ENCODE assay signal across 8 mouse cellular contexts in the genomic region with DNA sequence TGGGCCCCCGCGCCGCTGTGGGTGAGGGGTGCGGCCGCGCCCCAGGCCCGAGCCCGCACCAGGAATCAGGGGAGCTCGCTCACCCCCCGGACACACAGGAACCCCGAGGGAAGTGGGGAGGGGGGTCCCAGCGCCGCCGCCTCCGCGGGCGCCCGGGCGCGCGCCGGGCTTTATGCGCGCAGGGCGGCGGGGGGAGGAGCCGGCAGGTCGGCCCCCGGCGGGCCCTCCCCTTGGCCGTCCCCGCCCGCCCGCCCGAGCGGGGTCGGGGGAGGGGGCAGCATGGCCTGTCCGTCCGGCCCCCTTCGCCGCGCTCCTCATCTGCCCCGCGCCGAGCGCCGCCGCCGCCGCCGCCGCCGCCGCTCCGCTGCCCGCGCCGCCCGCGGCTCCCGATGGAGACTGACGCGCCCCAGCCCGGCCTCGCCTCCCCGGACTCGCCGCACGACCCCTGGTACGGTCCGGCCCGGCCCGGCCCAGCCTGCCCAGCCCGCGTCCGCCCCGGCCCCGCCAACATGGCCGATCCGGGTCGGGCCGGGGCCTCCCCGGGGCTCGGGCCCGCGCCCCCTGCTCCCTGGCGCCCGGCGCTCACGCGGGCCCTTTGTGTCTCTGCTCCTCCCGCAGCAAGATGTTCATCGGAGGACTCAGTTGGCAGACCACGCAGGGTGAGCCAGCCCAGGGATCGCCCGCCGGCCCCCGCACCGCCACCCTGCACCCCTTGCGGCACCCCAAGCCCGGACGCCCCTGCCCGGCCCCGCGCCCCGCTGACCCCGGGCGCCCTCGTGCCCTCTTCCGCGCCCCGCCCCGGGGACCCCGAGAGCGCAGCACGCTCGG. TPM values are rescaled to one million over a fixed set of nuclear protein-coding genes. Genes with fewer than 3 reads are reported as not detected.
A peak's percentile ranks its signal among the peaks of the same experiment; 100 is the strongest.
DNase-seq lines count a peak whose midpoint lies in the region; ATAC-seq and TF ChIP-seq lines count a peak whose summit lies in the region.

A gene (plus strand): TSS at position 241 of the 828 bp plus-strand sequence.

- no peak for TF ChIP-seq CTCF in small intestine, adult 2 months (IDR thresholded peaks at IDR 0.05; ENCODE audit: extremely low read depth, insufficient read length, insufficient replicate concordance, low read depth, low read length)

- no peak for TF ChIP-seq POLR2A in small intestine, adult 2 months (IDR thresholded peaks at IDR 0.05; ENCODE audit: low read depth, low read length)

- H3K27me3 ChIP-seq in heart, embryonic 10.5 days (ENCODE audit: insufficient read depth, poor library complexity, severe bottlenecking): peaks cover 41% of the 10 kb centered on the region
- H3K27me3 ChIP-seq in hindbrain, embryonic 11.5 days (ENCODE audit: control insufficient read depth, insufficient read depth, low read length): no peaks in the 10 kb centered on the region
- no peaks in the 10 kb centered on the region for H3K27me3 ChIP-seq in limb, embryonic 15.5 days
- H3K27me3 ChIP-seq in small intestine, adult 2 months (ENCODE audit: control insufficient read depth, insufficient read depth, low read length): peaks cover 27% of the 10 kb centered on the region

- DNase-seq in heart, embryonic 10.5 days (ENCODE audit: low spot score): no peak
- DNase-seq in heart, postnatal 25 days (ENCODE audit: low spot score): no peak
- DNase-seq in thymus, postnatal 4 days: peak; percentile 26
- DNase-seq in thymus, postnatal 25 days: no peak
- peak; percentile 78 for DNase-seq in hindbrain, embryonic 11.5 days (ENCODE audit: low spot score)
- no peak for DNase-seq in gastrocnemius, adult 18-20 months (ENCODE audit: low spot score)

- 3% methylated on average over 95 of the region's 117 CpGs for WGBS in heart, embryonic 10.5 days
- 0% methylated on average over 26 of the region's 117 CpGs for WGBS in hindbrain, embryonic 11.5 days
- WGBS in limb, embryonic 15.5 days: 1% methylated on average over 64 of the region's 117 CpGs
- 2% methylated on average over 96 of the region's 117 CpGs for WGBS in small intestine, adult 2 months

- intact Hi-C loops in heart, postnatal 25 days (cut with DNase I): no loop called here

- peak; percentile 77 for ATAC-seq in hindbrain, embryonic 11.5 days (ENCODE audit: low FRiP score)
- ATAC-seq in limb, embryonic 15.5 days (ENCODE audit: insufficient number of reproducible peaks, low FRiP score, low TSS enrichment, low read depth): peak; percentile 79

- peaks cover 10% of the 10 kb centered on the region for H3K36me3 ChIP-seq in heart, embryonic 10.5 days
- no peaks in the 10 kb centered on the region for H3K36me3 ChIP-seq in hindbrain, embryonic 11.5 days (ENCODE audit: control insufficient read depth, insufficient read depth, low read length)
- 0 out of 2 replicates have a peak, but pooled peaks cover 6% of the 10 kb centered on the region for H3K36me3 ChIP-seq in limb, embryonic 15.5 days
- no peaks in the 10 kb centered on the region for H3K36me3 ChIP-seq in small intestine, adult 2 months (ENCODE audit: control insufficient read depth, insufficient read depth, low read length)

- peak within 1 kb of the TSS; percentile 95 for H3K27ac ChIP-seq in heart, embryonic 10.5 days
- peak within 1 kb of the TSS; percentile 100 for H3K27ac ChIP-seq in hindbrain, embryonic 11.5 days (ENCODE audit: low read depth, low read length)
- H3K27ac ChIP-seq in limb, embryonic 15.5 days: peak within 1 kb of the TSS; percentile 74
- H3K27ac ChIP-seq in small intestine, adult 2 months (ENCODE audit: insufficient read depth, low read depth, low read length): no peak within 1 kb of the TSS

- peak within 1 kb of the TSS; percentile 74 for H3K4me2 ChIP-seq in hindbrain, embryonic 11.5 days (replicated peaks; ENCODE audit: low read depth, low read length)
- peak within 1 kb of the TSS; percentile 89 for H3K4me2 ChIP-seq in limb, embryonic 15.5 days

- H3K9ac ChIP-seq in hindbrain, embryonic 11.5 days (ENCODE audit: low read depth, low read length): peak within 1 kb of the TSS; percentile 99
- H3K9ac ChIP-seq in limb, embryonic 15.5 days: peak within 1 kb of the TSS; percentile 87

- peak within 1 kb of the TSS; percentile 94 for H3K4me3 ChIP-seq in heart, embryonic 10.5 days
- peak within 1 kb of the TSS; percentile 97 for H3K4me3 ChIP-seq in hindbrain, embryonic 11.5 days (ENCODE audit: low read depth, low read length)
- peak within 1 kb of the TSS; percentile 95 for H3K4me3 ChIP-seq in limb, embryonic 15.5 days
- peak within 1 kb of the TSS; percentile 64 for H3K4me3 ChIP-seq in small intestine, adult 2 months (ENCODE audit: low read depth, low read length)

- no peaks in the 10 kb centered on the region for H3K9me3 ChIP-seq in heart, embryonic 10.5 days
- H3K9me3 ChIP-seq in hindbrain, embryonic 11.5 days (ENCODE audit: control insufficient read depth, low read length): no peaks in the 10 kb centered on the region
- H3K9me3 ChIP-seq in limb, embryonic 15.5 days: no peaks in the 10 kb centered on the region

- H3K4me1 ChIP-seq in heart, embryonic 10.5 days: peaks cover 39% of the 10 kb centered on the region
- H3K4me1 ChIP-seq in hindbrain, embryonic 11.5 days (replicated peaks; ENCODE audit: control insufficient read depth, insufficient read depth, low read length): peaks cover 16% of the 10 kb centered on the region
- peaks cover 35% of the 10 kb centered on the region for H3K4me1 ChIP-seq in limb, embryonic 15.5 days
- peaks cover 8% of the 10 kb centered on the region for H3K4me1 ChIP-seq in small intestine, adult 2 months (ENCODE audit: control insufficient read depth, insufficient read depth, insufficient read length, low read length)

RNA-seq across cellular contexts. Expression of the gene that starts here (rescaled TPM):
- polyA plus RNA-seq in heart, embryonic 10.5 days (2016; fragmentation: Nextera tagmentation; extraction: Ambion mirVana): 9.6 and 17.1 TPM in 2 replicates
- 1 to 10 TPM in 1 of 2 experiments, under 1 TPM in 1; 0.98 to 1.3 TPM for total RNA-seq in heart, postnatal 25 days (2021)
- 136 and 141 TPM in 2 replicates for polyA plus RNA-seq in hindbrain, embryonic 11.5 days (2014; fragmentation: Nextera tagmentation; extraction: Ambion mirVana)
- polyA plus RNA-seq in limb, embryonic 15.5 days (2015; fragmentation: Nextera tagmentation; extraction: Ambion mirVana): 8.2 and 8.4 TPM in 2 replicates
- polyA plus RNA-seq in small intestine, adult 2 months (2012; rRNA removed): 4.6 and 9.0 TPM in 2 replicates
- total RNA-seq in gastrocnemius, adult 18-20 months (2021): under 1 TPM in 1 of 2 experiments, not detected in 1; 0.57 TPM

Comparison
In these comparisons a context has a peak if more than half of its experiments do, and no peak if none do; other contexts are left out.
1. DNase-seq: peak in thymus, postnatal 4 days (single experiment) and hindbrain, embryonic 11.5 days (single experiment); none in heart, embryonic 10.5 days (single experiment), heart, postnatal 25 days (single experiment), thymus, postnatal 25 days (single experiment) and gastrocnemius, adult 18-20 months (single experiment).
2. Peak in every context shown above with its lines, with median percentiles within 50 percentile points of each other: H3K4me3 ChIP-seq.